Mouse (Mus musculus) cerebellum, adult 9-10 months (tissue): ENCODE measurements around the gene Agpat2.

Experiments
- DNase-seq: peaks from one replicate; pipeline ENCODE4 v3.0.0; 2022

Gene Agpat2

DNA sequence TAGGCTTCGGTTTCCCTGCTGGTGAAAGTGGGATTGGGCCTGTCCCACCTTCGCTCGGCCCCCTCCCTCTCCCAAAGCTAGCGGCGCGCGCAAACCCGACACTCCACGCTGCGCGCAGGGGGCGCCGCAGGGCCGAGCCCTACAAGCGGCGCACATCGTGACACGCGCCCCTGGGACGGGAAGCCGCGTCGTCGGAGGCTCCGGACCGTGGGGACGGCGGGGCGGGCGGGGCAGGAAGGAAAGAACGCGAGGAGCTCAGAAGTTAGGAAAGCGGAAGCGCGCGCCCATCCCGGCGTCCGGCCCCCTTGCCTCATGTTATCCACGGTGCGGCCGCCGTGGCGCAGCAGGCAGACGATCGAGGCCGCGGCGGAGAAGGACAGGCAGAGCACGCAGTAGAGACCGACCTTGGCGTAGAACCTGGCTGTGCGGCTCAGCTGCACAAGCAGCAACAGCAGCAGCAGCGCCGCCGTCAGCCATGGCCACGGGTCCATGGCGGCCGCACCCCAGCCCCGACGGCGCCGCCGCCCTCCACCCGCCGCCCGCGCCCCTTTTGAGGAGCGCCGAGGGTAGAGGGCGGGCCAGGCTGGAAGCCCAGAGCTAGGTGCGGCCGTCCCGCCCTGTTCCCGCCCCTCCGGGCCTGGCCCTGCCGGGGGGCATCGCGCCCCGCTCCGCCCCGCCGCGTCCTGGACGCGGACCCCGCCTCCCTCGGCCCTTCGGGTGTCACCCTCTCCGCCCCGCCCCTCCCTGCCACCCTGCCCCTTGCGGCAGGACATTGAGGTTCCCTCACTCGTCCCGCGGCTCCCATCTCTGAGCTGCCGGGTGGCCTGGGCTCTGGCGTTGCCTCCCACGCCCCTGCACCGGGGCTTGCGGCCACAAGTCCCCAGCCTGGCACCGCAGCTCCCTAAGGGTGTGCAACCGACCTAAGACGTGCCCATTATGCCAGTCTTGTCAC, at the start of gene Agpat2:
Gene Agpat2 (minus strand): TSS at position 698 of the 952 bp plus-strand sequence.
- DNase-seq, result no peak

DNA sequence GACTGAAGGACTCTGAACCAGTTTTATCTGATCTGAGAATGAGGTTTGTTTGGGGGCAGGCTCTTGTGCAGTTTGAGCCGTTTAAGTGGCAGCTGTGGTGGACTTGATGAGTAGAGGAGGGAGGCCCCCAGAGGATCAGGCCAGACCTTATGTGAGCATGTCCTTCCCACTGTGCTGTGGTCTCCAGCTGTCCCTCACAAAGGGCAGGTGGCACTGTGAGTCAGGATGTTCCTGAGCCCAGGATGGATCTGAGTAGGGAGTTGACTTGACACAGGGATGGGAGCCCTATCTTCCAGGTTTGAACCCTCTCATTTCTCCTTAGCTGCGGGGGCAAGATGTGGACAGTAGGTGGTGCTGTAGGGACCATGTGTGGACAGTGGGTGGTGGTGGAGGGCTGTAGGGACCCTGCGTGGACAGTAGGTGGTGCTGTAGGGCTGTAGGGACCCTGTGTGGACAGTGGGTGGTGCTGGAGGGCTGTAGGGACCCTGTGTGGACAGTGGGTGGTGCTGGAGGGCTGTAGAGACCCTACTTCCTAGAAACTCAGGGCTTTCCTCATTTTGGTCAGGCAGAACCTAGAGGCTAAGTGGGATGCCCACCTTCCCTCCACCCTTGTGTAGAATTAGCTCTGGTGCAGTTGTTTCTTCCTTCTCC, 42.6 kb upstream of the Agpat2 start:
- peak; percentile 79 for DNase-seq

- DNase-seq, result no peak
Observed at GRCm38 (mm10) chr2:26643942-26644341, 39.7 kb upstream of the Agpat2 start.

- no peak for DNase-seq
Observed at GRCm38 (mm10) chr2:26641006-26641647, 36.9 kb upstream of the Agpat2 start.

DNA sequence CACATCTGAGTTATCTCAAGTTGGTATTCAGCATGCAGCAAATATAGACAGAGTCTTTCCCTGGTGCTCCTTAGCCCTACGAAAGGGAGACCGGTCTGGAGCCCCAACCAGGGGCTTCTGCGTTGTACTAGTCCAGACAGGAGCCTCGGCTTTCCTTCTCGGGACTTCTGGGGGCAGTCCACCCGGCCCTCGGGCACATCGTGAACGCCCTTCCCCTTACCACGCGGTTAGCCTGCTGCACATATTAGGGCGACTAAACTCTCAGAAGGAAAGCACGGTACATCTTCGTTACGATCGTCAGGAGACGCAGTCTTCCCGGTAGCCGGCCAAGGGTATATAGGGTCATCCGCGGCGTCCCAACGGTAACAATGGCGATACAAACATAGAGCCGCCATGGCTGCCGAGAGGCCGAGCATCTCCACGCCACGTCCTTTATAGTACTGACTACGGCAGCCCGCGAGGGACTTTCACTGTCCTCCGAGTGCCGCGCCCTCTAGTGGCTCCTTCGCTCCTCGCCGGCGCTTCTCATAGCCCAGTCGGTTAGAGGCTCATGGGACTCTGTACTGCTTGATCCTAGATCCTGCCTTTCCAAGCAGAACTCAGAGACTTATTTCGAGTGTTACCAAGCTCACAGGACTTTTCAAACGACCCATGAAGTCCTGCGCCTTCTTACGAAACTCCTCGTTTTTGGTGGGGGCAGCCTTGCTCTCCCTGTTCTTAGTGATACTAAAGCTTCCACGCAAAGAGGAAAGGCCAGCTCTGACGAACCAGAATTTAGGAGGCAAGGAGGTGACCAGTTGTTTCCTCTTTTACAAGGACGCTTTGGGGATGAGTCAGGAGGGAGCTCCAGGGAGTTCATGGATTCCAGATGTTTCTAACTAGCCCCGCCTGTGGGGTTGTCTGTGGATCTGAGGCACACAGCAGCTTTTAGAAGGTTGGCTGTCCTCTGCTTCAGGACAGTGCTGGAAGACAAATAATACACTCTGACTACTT, 35.9 kb upstream of the Agpat2 start:
- DNase-seq, result peak; percentile 97

GRCm38 (mm10) chr2:26639083-26639482, 34.9 kb upstream of the Agpat2 start:
- DNase-seq, result peak; percentile 28

DNA sequence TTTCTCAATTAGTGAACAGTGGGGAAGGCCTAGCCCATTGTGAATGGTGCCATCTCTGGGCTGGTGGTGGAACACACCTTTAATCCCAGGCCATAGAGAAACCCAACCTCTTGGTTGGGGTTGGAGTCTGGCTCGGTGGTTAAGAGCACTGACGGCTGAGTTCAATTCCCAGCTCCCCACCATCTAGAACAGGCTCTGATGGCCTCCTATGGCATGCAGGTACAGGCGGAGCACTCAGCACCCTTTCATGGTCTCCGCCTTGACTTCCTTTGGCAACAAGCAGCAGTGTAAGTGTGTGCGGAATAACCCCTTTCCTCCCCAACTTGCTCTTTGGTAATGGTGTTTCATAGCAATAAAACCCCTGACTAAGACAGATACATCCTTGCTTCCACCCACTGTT, 34.4 kb upstream of the Agpat2 start:
- DNase-seq, result peak; percentile 20

DNA sequence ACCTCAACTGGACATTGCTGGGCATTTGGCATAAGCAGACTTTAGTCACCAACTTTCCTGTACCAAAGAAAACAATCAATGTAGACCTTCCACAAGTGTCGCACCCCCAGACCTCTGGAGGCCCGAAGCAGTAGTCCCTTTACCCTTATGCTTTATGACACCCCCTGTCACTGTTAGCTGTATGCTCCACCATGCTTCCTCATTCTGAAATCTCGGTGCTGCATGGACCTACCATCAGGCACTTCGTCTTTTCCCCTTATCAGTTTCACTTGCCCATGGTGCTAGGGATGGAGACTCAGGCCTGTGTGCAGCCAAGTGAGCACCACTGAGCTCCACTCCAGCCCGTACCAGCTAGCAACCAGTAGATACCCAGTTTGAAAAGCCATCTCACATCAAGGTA, 33.8 kb upstream of the Agpat2 start:
- DNase-seq, result no peak

- DNase-seq, result no peak
Observed at GRCm38 (mm10) chr2:26637316-26637932, 33.2 kb upstream of the Agpat2 start.

- DNase-seq, result no peak
Observed at GRCm38 (mm10) chr2:26636325-26636635, 32.1 kb upstream of the Agpat2 start.

DNA sequence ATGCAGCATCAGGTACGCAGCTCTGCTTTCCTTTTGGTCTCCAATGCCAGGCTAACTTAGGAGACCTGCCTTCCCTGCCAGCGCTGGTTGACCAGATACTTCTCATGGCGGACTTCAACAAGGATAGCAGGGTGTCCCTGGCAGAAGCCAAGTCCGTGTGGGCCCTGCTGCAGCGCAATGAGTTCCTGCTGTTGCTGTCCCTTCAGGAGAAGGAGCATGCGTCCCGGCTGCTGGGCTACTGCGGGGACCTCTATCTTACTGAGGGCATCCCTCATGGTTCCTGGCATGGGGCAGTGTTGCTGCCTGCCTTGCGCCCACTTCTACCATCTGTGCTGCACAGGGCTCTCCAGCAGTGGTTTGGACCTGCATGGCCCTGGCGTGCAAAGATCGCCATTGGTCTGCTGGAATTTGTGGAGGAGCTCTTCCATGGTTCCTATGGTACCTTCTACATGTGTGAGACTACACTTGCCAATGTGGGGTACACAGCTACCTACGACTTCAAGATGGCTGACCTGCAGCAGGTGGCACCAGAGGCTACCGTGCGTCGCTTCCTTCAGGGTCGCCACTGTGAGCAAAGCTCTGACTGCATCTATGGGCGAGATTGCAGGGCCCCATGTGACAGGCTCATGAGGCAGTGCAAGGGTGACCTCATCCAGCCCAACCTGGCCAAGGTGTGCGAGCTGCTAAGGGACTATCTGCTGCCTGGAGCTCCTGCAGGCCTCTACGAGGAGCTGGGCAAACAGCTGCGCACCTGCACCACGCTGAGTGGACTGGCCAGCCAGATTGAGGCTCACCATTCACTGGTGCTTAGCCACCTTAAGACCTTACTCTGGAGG, 31.5 kb upstream of the Agpat2 start:
- peak; percentile 23 for DNase-seq

DNA sequence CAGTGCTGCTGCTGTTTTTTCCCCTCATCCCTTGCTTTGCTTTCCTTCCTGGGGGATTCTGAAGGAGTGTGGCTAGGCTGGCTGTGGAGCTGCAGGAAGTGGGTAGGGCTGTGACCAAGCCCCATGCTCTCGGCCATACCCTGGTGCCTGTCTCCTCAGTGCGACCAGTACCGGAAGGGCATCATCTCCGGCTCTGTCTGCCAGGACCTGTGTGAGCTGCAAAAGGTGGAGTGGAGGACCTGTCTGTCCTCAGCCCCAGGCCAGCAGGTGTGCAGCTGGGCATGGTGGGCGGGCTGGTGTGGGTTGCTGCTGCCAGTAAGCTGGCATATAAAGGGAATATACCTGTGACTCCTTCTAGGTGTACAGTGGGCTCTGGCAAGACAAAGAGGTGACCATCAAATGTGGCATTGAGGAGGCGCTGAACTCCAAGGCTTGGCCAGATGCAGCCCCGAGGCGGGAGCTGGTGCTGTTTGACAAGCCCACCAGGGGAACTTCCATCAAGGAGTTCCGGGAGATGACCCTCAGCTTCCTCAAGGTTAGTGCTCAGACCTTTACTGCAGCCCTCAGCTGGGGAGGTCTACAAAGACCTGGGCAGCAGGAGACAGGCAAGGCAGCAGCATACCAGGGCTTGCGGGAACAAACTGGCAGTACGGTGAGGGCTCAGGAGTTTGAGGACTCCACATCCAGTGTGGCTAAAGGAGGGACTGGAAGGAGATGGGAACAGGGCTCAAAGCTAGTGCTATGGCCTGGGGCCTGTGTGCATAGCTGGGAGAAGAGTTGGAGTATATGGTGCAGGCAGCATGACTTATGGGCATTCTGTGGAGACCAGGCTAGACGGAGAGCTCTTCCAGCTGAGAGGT, 30.6 kb upstream of the Agpat2 start:
- no peak for DNase-seq

- no peak for DNase-seq
Observed at GRCm38 (mm10) chr2:26633953-26634530, 29.8 kb upstream of the Agpat2 start.

DNA sequence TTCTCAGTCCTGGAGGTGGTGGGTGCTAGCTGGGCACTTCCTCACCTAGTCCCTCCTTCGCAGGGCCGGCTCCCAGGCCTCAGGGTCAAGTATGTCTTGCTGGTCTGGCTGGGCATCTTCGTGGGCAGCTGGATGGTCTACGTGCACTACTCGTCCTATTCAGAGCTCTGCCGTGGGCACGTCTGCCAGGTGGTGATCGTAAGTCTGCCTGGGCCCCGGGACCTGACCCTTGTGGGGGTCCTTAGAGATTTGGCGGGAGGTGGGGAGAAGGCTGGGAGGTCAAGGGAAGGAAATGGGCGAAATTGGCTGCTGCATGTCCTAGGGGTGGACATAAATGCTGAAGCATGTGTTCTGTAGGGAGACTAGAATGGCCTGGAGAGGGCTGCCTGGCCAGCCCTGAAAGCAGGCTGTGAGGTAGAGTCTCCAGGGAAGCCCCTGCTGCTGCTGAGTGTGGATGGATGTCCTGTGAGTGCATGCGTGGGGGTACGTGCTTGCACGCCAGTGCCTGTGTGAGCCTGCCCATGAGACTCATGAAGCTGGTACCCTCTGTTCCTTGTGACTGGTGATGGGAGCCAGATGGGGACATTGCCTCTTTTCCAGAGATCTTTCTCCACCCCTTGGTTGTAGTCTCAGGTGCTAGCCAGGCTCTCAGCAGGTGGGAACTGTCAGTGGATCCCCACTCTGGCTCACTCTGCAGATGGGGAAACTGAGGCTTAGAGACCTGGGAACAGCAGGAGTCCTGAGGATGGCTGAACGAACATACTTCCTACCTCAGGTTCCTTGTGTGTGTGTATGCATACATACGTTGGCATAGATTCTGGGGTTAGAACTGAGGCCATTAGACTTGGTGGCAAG, 28.6 kb upstream of the Agpat2 start:
- DNase-seq, result no peak

DNA sequence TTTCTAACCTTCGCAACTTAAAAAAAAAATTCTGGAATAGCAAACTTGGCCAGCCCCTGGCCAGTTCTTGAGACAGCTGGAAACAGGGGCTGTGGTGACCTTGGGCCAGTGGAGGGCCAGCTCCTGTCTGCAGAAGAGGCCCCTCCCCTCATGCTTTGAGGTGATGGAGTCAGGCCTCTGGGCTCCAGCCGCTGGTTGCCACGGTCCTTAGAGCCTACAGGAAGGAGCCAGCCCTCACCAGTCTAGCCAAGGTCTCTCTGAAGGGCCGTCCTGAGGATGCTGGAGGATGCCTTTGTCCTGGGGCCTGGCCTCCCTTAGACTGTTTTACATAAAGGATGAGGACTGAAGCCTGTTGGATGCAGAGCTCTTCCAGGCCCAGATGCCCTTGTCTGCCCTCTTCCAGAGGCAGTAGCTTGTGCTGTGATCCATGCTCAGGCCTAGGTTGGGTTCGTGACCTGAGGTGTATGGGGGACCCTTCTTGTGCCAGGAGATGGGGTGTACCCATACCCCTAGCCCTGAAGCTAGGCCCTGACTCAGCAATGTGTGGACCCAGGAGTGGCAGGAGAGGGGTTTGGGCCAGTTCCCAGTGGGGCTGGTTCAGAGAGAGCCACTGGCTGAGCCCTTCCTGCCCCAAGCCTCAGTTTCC, 24.7 kb upstream of the Agpat2 start:
- DNase-seq, result peak; percentile 46

- peak; percentile 91 for DNase-seq
Observed at GRCm38 (mm10) chr2:26627921-26628739, 23.9 kb upstream of the Agpat2 start, which contains the start of gene Fam69b. TSS of gene Fam69b (plus strand) at chr2:26628457.

DNA sequence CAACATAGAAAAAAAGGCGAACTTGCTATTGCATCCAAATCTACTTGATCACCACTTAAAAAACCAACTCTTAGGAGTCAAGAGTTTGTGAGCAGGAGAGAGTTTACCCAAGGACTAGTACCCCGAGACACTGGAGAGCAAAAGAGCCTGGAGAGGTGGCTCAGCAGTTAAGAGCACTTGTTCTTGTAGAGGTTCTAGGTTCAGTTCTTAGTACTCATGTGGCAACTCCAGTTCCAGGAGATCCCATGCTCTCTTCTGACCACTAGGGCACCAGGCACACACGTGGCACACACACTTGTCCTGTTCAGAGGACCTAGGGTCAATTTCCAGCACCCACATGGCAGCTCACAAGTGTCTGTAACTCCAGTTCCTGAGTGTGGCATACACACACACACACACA, 21.9 kb upstream of the Agpat2 start:
- DNase-seq, result no peak
